Mouse (Mus musculus): Measurements from ENCODE around the gene Acap1.
A peak's percentile ranks its signal among the peaks of the same experiment; 100 is the strongest.

DNA sequence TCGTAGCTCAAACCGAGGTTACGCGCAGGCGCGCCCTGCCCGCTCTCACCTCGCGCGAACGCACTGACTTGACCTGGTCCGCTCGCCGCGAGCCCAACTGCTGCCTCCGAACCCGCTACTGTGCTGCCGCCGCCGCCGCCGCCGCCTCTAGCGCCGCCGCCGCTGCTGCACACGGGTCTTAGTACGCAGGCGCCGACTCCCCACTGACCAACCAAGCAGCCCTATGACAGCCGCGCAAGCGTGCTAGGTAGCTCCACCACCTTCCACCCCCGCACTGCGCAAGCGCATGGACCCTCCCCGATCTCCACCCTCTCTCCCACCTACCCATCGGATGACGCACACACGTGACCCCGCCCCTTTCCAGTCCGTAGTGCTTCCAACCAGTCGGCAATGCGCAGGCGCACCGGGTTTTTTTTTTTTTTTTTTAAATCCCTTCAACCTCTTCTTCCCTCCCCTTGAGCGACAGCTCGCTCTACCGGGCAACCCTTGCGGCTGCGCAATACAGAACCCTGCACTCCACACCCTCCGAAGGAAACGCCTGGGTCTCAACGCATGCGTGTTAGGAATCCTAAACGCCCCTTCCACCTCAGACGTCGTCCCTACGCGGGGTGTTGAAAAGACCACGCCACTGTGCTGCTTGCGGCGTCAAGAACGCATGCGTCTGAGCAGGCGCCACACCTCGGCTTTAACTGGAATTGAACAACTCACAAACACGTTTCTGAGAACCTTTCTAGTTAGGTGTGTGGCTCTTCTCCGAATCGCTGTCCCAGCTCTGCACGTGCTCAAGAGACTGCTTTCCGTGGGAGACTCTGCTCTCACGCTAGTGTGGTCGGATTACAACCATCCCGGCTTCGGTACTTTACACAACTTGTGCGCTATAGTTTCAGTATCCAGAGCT is 26.0 kb upstream of the Acap1 start, which contains the start of gene Eif5a:
- peak; percentile 99 for TF ChIP-seq POLR2A (IDR thresholded peaks at IDR 0.05; ENCODE audit: insufficient read depth, low read depth, low read length)
- TF ChIP-seq CTCF (IDR thresholded peaks at IDR 0.05): peak; percentile 81
- TF ChIP-seq EP300 (IDR thresholded peaks at IDR 0.05; ENCODE audit: insufficient read depth, low read depth, low read length): peak; percentile 94

Measured in heart, adult 2 months (tissue).